Mouse (Mus musculus): ENCODE results near the gene Tmem216. TPM values are rescaled to one million over a fixed set of nuclear protein-coding genes. Genes with fewer than 3 reads are reported as not detected.

The Tmem216 gene
- polyA plus RNA-seq (2016; fragmentation: Nextera tagmentation; extraction: Ambion mirVana): 17.8 and 20.0 TPM in 2 replicates

GRCm38 (mm10) chr19:10555624-10556510 lies at the start of gene Tmem216:
Tmem216 (minus strand) TSS chr19:10556238.
- H3K9me3 ChIP-seq (replicated peaks): no peaks in the 10 kb centered on the region
- H3K27ac ChIP-seq (ENCODE audit: poor library complexity, severe bottlenecking): peak within 1 kb of the TSS; percentile 77
- no peaks in the 10 kb centered on the region for H3K27me3 ChIP-seq (replicated peaks)
- peak; percentile 96 for ATAC-seq (ENCODE audit: insufficient number of reproducible peaks, low FRiP score)
- peaks cover 17% of the 10 kb centered on the region for H3K4me1 ChIP-seq (replicated peaks)
- WGBS: 1% methylated on average over 43 of the region's 43 CpGs
- peak within 1 kb of the TSS; percentile 76 for H3K4me3 ChIP-seq
- H3K4me2 ChIP-seq: peak within 1 kb of the TSS; percentile 81
- peak within 1 kb of the TSS; percentile 79 for H3K9ac ChIP-seq
- H3K36me3 ChIP-seq: peaks cover 24% of the 10 kb centered on the region

GRCm38 (mm10) chr19:10605293-10605900 lies 49.4 kb upstream of the Tmem216 start, which contains the start of the genes Ddb1 and Tkfc:
Ddb1 (plus strand) TSS chr19:10605327.
Tkfc (minus strand) TSS chr19:10605654.
- Histone ChIP-seq H3K36me3 (peaks cover 31% of the 10 kb centered on the region), H3K4me3 (peak within 1 kb of the TSS; percentile 87), H3K4me1 (replicated peaks) (peaks cover 44% of the 10 kb centered on the region), H3K9ac (peak within 1 kb of the TSS; percentile 95), H3K27me3 (replicated peaks) (no peaks in the 10 kb centered on the region), H3K9me3 (replicated peaks) (no peaks in the 10 kb centered on the region), H3K4me2 (peak within 1 kb of the TSS; percentile 71), H3K27ac (ENCODE audit: poor library complexity, severe bottlenecking) (peak within 1 kb of the TSS; percentile 91)
- peak; percentile 98 for ATAC-seq (ENCODE audit: insufficient number of reproducible peaks, low FRiP score)
- under 1% methylated on average over 49 of the region's 49 CpGs for WGBS

- Histone ChIP-seq H3K4me2 (peak overlapping the region; percentile 71), H3K27me3 (replicated peaks) (no peaks in the 10 kb centered on the region), H3K4me3 (peak overlapping the region; percentile 87), H3K9me3 (replicated peaks) (no peaks in the 10 kb centered on the region), H3K9ac (peak overlapping the region; percentile 75), H3K27ac (ENCODE audit: poor library complexity, severe bottlenecking) (peak overlapping the region; percentile 91), H3K4me1 (replicated peaks) (peaks cover 44% of the 10 kb centered on the region), H3K36me3 (peaks cover 31% of the 10 kb centered on the region)
- ATAC-seq (ENCODE audit: insufficient number of reproducible peaks, low FRiP score): no peak
- WGBS: 39% methylated on average over 3 of the region's 3 CpGs
These were observed 48.5 kb upstream of the Tmem216 start for GRCm38 (mm10) chr19:10604534-10604933.

- H3K27ac ChIP-seq (ENCODE audit: poor library complexity, severe bottlenecking): no peak overlapping the region; the same call in 1 of the 2 replicates
- H3K4me2 ChIP-seq: no peak overlapping the region; the same call in 1 of the 2 replicates
- H3K27me3 ChIP-seq (replicated peaks): no peaks in the 10 kb centered on the region
- H3K4me1 ChIP-seq (replicated peaks): peaks cover 44% of the 10 kb centered on the region
- 81% methylated on average over 18 of the region's 18 CpGs for whole genome bisulfite sequencing
- peaks cover 30% of the 10 kb centered on the region for H3K36me3 ChIP-seq
- H3K9ac ChIP-seq: peak overlapping the region; percentile 75; the same call in 1 of the 2 replicates
- H3K4me3 ChIP-seq: no peak overlapping the region
- no peaks in the 10 kb centered on the region for H3K9me3 ChIP-seq (replicated peaks)
- no peak for ATAC-seq (ENCODE audit: insufficient number of reproducible peaks, low FRiP score)
These were observed 47.9 kb upstream of the Tmem216 start for GRCm38 (mm10) chr19:10603660-10604523.

- peak overlapping the region; percentile 65 for H3K9ac ChIP-seq
- WGBS: 3% methylated on average over 9 of the region's 9 CpGs
- peak overlapping the region; percentile 21 for H3K4me3 ChIP-seq
- H3K4me2 ChIP-seq: peak overlapping the region; percentile 60
- peak overlapping the region; percentile 87 for H3K27ac ChIP-seq (ENCODE audit: poor library complexity, severe bottlenecking)
- no peaks in the 10 kb centered on the region for H3K27me3 ChIP-seq (replicated peaks)
- H3K36me3 ChIP-seq: peaks cover 22% of the 10 kb centered on the region
- peaks cover 38% of the 10 kb centered on the region for H3K4me1 ChIP-seq (replicated peaks)
- peak; percentile 60; the same call in 1 of the 2 replicates for ATAC-seq (ENCODE audit: insufficient number of reproducible peaks, low FRiP score)
- H3K9me3 ChIP-seq (replicated peaks): no peaks in the 10 kb centered on the region
These were observed 46.7 kb upstream of the Tmem216 start for GRCm38 (mm10) chr19:10602787-10603186.

- peak overlapping the region; percentile 60 for H3K4me2 ChIP-seq
- H3K4me1 ChIP-seq (replicated peaks): peaks cover 33% of the 10 kb centered on the region
- peak overlapping the region; percentile 21 for H3K4me3 ChIP-seq
- peak overlapping the region; percentile 87 for H3K27ac ChIP-seq (ENCODE audit: poor library complexity, severe bottlenecking)
- no peak for ATAC-seq (ENCODE audit: insufficient number of reproducible peaks, low FRiP score)
- no peaks in the 10 kb centered on the region for H3K9me3 ChIP-seq (replicated peaks)
- no peaks in the 10 kb centered on the region for H3K27me3 ChIP-seq (replicated peaks)
- WGBS: 13% methylated on average over 6 of the region's 6 CpGs
- H3K9ac ChIP-seq: peak overlapping the region; percentile 65
- H3K36me3 ChIP-seq: peaks cover 18% of the 10 kb centered on the region; the same call in 1 of the 2 replicates
These were observed 46.3 kb upstream of the Tmem216 start for GRCm38 (mm10) chr19:10602247-10602769.

GRCm38 (mm10) chr19:10599648-10600047 lies 43.6 kb upstream of the Tmem216 start:
- Histone ChIP-seq H3K4me2 (no peak overlapping the region), H3K36me3 (peaks cover 38% of the 10 kb centered on the region), H3K9ac (no peak overlapping the region), H3K27ac (ENCODE audit: poor library complexity, severe bottlenecking) (no peak overlapping the region), H3K27me3 (replicated peaks) (no peaks in the 10 kb centered on the region), H3K9me3 (replicated peaks) (no peaks in the 10 kb centered on the region), H3K4me3 (no peak overlapping the region), H3K4me1 (replicated peaks) (peaks cover 22% of the 10 kb centered on the region)
- ATAC-seq (ENCODE audit: insufficient number of reproducible peaks, low FRiP score): no peak
- 90% methylated on average over 2 of the region's 2 CpGs for WGBS

- H3K4me2 ChIP-seq: no peak overlapping the region
- H3K27ac ChIP-seq (ENCODE audit: poor library complexity, severe bottlenecking): no peak overlapping the region
- H3K4me3 ChIP-seq: no peak overlapping the region
- no peak overlapping the region for H3K9ac ChIP-seq
- H3K9me3 ChIP-seq (replicated peaks): no peaks in the 10 kb centered on the region
- ATAC-seq (ENCODE audit: insufficient number of reproducible peaks, low FRiP score): no peak
- H3K27me3 ChIP-seq (replicated peaks): no peaks in the 10 kb centered on the region
- H3K36me3 ChIP-seq: peaks cover 52% of the 10 kb centered on the region
- WGBS: 31% methylated on average over 3 of the region's 3 CpGs
- H3K4me1 ChIP-seq (replicated peaks): peaks cover 8% of the 10 kb centered on the region
These were observed 42.1 kb upstream of the Tmem216 start for GRCm38 (mm10) chr19:10598188-10598587.

GRCm38 (mm10) chr19:10591659-10592377 lies 35.8 kb upstream of the Tmem216 start:
- no peak for ATAC-seq (ENCODE audit: insufficient number of reproducible peaks, low FRiP score)
- Histone ChIP-seq H3K4me2 (no peak overlapping the region), H3K9me3 (replicated peaks) (no peaks in the 10 kb centered on the region), H3K4me1 (replicated peaks) (no peaks in the 10 kb centered on the region), H3K4me3 (no peak overlapping the region), H3K36me3 (peaks cover 67% of the 10 kb centered on the region), H3K27ac (ENCODE audit: poor library complexity, severe bottlenecking) (no peak overlapping the region), H3K27me3 (replicated peaks) (no peaks in the 10 kb centered on the region), H3K9ac (no peak overlapping the region)
- 87% methylated on average over 6 of the region's 6 CpGs for WGBS

- Histone ChIP-seq H3K36me3 (peaks cover 56% of the 10 kb centered on the region), H3K4me2 (no peak overlapping the region), H3K4me3 (no peak overlapping the region), H3K9me3 (replicated peaks) (no peaks in the 10 kb centered on the region), H3K4me1 (replicated peaks) (no peaks in the 10 kb centered on the region), H3K27ac (ENCODE audit: poor library complexity, severe bottlenecking) (no peak overlapping the region), H3K9ac (no peak overlapping the region), H3K27me3 (replicated peaks) (no peaks in the 10 kb centered on the region)
- WGBS: 67% methylated on average over 3 of the region's 3 CpGs
- ATAC-seq (ENCODE audit: insufficient number of reproducible peaks, low FRiP score): no peak
These were observed 34.3 kb upstream of the Tmem216 start for GRCm38 (mm10) chr19:10590301-10590700.

Data from heart, embryonic 12.5 days (tissue).